Mouse (Mus musculus): ENCODE results near the gene Adap1.

DNA sequence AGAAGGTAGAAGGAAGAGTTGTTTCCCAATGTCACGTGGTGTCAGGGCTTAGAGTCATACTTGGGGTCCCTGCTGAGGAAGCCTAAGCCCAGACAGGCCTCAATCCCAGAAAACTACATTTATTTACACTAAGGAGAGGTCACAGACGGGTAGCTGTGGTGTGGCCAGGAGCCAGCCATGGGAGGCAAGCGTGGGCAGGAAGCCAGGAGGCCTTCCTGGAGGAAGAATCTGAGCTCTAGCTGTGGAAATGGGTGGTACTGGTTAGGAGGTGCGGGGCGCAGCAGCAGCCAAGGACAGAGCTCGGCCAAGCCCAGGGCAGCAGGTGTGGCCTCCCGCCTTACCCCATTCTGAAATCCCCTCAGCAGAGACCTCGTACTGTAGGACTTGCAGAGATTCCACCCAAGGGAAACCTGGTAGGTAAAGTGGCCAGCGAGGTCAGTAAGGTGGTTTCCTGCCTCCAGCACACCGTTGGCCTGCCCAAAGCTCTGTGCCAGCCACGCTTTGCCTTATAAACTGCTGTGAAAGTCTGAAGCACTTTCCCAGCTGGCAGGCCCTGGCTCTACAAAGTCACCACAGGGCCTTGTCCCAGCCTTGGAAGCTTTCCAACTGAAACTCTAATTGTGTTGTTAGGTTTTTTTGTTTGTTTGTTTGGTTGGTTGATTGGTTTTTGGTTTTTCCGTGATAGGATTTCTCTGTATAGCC is 10.3 kb downstream of the Adap1 start:
- no peak for TF ChIP-seq POLR2A (IDR thresholded peaks at IDR 0.05; ENCODE audit: low read depth, low read length)
- TF ChIP-seq CTCF (conservative IDR thresholded peaks at IDR 0.05; ENCODE audit: insufficient read depth, insufficient read length, low read depth, low read length), result no peak
